Mouse (Mus musculus): ENCODE data around the gene Tk2.
"Not testable (repeated sequence)": the region's sequence is repeated elsewhere in the genome, so short reads cannot be mapped to it uniquely, and the experiment has no call there.

Tk2 gene

DNA sequence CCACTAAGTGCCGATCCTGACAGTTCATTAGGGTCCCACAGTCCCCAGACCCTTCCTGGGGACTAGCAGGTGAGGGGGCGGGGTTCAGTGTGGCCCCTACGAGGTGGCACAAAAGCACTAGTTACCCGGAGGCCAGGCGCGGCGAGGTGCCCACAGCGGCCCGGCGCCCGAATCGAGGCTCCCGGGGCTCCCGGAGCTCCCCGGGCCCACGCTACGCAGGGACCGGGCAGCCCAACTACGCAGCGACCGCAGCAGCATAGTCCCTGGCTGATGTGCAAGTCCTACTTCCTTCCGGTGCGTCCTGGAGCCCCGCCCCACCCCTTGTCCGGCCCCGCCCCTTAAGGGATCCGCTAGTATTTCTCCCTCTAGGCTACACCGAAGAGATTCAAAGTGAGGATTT, at the start of gene Tk2:
Gene Tk2 (minus strand): TSS at position 283 of the 400 bp plus-strand sequence.
- DNase-seq: peak; percentile 86

DNA sequence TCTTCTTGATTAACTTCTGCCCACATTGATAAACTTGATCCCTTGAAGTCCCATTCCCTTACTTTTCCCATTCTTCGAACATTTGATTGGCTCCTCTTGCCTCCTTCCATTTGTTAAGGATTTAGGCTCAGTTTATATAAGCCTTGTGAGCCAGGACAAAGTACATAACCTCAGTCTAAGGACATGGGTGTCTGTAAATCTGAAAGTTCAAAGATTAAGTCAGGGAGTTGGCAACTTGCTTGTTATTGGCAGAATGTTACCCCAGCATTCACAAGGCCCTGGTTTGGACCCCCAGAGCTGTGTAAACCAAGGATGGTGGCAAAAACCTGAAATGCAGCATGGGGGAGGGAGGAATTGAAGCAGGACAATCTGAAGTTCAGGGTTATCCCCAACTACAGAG, 46.0 kb upstream of the Tk2 start:
- no peak for DNase-seq

DNA sequence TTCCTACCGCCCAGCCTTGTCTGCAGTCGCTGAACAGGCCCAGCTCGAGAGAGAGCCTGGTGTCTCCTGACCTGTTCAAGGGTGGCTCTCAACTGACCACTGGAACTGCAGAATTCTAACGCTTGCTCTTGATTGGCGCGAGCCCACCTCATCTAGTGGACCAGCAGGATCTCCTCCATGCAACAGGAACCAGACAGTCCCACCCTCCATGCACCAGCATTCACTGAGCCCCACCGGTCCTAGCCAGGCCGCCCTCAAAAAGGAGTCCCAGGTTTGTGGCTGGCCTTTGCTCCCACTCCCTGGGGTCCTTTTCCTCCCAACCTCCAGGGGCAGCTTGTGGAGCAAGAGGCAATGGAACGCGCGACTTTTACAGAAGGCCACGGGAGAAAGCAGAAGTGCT, 44.7 kb upstream of the Tk2 start, which contains the start of gene Cmtm2a:
Gene Cmtm2a (minus strand): TSS at position 101 of the 400 bp plus-strand sequence.
- not testable (repeated sequence) for DNase-seq

DNA sequence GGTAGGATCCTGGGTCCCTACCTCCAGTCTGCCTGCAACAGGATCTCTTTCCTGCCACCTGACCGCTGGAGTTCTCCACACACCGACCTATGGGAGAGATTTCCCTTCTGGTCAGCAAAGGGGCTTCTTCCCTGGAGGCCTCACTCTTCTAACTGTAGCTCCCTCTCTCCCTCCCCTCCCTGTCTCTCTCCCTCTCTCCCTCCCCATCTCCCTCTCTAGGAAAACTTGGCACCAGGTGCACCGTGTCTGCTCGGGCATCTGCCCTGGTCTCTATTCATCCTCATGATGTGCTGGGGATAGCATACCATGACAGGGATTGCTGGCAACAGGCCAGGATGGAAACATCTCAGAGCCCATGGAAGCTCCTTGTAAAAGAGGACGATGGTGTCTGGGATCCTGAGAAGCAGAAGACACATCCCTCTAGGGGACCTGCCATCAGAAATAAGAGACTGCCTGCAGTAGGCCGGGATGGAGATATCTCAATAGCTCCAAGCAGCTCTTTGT, 20.6 kb upstream of the Tk2 start:
- DNase-seq: no peak

DNA sequence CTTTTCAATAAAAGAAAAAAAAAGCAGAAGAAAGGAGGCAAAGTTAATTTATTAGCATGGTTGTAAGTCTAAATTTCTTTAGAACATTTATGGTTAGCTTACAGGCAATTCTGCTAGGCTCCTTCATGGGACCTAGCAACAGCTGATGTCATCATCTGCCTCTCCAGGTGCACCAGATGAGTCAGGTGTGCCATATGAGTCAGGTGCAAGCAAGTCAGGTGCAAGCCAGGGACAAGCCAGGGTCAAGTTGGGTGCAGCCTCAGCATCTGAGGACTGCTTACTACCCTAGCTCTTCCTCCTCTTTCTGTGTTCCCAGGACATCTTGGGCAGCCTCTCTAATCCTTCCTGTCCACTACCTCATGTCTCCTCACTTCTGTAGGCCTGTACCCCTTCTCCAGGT, 20.0 kb upstream of the Tk2 start:
- DNase-seq: no peak

DNA sequence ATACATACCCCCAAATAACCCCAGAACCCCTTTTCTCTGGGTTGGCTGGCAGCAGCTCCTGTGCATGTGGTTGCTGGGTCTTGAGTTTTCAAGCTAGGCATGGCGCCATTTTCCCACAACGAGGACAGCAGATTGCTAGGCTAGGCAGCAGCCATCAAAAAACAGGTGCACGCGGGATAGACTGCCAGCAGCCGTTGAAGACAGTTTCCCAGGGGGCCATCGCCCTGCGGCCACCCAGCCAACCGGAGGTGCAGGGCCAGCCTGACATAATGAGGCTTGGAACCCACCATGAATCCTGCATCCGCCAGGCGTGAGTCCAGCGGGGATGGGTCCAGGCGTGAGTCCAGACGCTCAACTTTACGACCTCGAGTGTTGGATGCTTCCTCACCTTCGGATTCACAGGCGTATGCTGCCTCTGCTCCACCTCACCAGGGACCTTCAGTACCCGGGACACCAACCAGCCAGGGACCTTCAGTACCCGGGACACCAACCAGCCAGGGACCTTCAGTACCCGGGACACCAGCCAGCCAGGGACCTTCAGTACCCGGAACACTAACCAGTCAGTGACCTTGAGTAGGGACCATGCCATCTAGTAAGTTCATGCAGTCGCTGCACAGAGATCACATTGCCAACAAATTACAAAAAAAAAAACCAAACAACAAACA, 16.0 kb upstream of the Tk2 start:
- not testable (repeated sequence) for DNase-seq

DNA sequence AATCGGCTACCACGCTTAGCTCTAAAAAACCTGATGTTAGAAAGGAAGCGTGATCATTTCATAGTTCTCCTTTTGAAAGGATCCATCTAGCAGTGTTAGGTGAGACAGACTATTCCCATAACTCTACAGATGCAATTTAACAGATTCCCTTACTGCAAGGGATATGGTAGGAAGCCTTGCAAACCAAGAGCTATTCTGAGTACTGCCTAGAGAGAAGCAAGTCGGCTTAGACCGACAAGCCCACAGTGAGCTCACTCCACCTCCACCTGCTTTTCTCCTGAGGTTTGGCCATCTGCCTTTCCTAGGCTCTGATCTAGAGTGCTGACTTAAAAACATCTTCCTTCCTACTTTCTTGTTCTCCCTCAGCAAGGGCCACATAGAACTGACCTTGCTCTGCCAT, 13.4 kb upstream of the Tk2 start:
- not testable (repeated sequence) for DNase-seq

DNA sequence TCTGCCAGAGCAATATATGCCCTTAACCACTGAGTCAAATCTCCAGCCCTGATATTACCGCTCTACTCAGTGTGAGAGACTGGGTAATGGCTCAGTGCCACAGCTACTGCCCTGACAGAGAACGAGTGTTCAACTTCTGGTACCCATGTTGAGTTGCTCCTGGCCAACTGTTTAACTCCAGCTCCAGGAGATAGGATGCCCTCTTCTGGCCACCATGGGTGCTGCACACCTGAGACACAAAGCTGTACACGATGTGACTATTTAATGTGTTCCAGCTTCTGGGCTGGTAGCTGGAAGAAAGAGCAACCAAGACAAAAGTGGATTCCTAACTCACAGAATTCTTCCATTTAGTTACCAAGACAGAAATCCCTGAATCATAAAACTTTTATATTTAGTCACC, 4.7 kb upstream of the Tk2 start:
- DNase-seq: peak; percentile 73

DNA sequence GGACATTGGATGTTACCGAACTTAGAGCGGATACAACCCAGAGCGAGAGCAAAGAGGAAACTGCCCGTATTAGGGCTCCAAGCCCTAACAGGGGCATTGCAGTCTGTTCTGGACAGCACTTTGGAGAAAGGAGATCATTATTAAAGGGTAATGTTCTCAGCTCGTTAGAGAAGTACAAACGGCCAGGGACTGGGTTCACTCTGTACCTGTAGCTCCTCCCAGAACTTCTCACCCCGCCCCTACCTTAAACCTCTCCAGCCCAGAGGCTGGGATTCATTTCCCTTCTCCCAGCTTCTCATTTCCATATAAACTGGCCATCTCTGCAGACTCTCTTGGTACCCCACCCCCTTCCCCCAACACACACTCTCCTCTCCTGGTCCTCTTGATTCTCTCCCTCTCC, 3.1 kb upstream of the Tk2 start:
- DNase-seq: peak; percentile 35

DNA sequence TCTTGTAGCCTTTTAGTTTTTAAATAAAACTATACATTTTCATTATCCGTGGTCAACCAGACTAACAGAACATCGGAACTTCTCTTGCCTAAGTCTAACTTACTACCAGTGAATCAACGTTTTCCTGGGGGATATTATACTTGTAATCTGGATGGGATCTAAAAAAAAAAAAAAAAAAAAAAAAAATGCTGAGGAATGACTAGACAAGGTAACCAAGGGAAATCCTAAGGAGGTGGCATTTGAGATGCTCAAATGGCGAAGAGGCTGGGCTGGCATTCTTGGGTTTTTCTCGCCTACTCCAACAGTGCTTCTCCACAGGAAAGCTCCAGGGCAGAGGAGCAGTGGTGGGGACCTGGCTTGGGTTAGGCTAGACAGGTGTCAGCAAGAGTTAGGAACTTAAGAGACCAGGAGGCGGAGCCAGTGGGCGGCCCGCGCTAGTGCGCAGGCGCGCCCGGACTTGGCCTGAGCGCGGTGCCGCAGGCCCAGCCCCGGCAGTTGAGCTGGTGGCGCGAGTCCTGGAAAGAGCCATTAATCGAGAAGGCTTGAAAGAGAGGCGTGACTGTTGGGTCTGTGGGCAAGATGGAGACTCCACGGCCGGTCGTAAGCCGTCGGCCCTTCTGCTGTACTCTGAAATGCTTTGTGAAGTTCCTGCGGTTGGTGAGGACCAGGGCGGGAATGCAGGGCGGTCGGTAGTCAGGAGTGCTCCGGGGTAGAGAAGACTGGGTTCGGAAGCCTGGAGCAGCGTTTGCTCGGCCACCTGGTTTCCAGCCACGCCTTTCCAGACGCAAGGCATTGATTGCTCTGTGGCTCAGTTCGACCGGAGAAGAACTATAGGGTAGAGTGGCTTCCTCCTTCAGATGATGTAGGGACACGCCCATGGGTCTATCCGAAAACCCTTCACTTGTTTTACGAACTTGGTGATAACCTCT, 2.3 kb upstream of the Tk2 start, which contains the start of gene Cklf:
Gene Cklf (plus strand): TSS at position 423 of the 929 bp plus-strand sequence.
- peak; percentile 88 for DNase-seq

DNA sequence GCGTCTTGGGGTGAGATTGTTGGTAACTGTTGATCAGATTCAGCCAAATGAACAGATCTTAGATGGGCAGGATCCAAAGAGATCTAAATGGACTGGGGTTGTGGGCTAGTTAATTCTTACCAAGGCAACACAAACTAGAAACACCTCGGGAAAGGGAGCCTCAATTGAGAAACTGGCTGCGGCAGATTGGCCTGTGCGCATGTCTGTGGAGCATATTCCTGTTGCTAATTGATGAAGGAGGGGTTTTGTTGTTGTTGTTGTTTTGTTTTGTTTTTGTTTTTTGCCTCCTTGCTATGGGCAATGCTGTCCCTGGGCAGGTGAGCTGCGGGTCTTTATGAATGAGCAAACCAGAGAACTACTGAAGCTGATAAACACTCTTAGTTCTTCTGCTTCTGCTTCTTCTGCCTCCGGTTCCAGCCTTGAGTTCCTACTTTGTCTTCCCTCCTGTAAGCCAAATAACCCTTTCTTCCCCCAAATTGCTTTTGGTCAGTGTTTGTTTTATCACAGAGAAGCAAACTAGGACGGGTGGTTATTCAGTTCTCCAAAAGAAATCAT, 1.2 kb upstream of the Tk2 start:
- DNase-seq: no peak

DNA sequence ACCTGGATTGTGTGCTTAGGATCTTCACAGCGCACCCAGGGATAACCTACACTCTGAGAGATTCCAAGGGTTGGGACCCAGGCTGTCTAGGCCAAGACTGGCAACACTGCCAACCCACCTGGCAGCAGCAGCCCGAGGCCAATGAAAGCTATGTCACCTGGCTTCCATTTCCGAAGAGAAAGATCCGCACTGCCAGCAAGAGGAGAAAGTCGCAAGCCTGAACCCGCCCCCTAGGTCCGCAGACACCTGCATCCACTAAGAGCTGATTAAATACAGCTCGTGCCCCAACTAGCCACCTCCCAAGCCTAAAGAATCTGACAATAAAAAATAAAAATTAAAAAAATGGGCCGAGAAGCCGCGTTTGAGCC, 466 bp downstream of the Tk2 start:
- peak; percentile 51 for DNase-seq

DNA sequence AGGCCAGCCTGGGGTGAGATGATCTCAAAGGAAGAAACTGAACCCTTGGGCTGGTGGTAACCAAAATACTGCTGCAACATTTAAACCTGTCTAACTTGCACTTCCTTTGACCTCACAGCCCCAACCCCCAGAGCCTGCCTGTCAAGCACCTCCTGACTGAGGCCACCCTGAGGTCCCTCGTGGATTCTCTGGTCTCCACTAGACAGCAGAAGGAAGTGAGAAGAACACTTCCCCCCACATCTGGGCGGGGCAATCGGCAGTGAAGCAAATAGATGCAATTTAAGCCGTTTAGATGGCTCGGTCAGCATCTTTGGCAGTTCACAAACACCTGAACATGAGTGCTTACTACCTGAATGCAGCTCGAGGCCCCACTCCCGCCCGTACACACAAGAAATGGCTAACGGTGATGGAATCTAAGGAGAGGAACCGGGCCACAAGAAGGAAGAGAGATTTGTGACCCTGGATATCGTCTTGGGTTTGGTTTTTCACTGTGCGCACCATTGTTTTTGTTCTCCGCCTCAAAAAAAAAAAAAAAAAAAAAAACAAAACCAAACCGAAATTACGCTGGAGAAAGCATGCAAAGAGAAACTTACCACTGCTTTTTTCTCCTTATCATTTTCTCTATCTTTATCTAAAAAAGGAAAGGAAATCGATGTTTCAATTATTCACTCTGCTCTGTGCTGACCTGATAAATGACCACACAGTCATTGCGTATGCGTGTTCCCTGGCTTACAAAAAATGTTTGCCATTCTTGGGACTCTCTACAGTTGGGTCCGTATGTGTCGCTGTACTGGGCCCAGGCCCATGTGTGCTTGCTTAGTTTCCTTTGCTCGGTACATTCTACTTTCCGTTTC, 1.1 kb downstream of the Tk2 start:
- peak; percentile 59 for DNase-seq

DNA sequence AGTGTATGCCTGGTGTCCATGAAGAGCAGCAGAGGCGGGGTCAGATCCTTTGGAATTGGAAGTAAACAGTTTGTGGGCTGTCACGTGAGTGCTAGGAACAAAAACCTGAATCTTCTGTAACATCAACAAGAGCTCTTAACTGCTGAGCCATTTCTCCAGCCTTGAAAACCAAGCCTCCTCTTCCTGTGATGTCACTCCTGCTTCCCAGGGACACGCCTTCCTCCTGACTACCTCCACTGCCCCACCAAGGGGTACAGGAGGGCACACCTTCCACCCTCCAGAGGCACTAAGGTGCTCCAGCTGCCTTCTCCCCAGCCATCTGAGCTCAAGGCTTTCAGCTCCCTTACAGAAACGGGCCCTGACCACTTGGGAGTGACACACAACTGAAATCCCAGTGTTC, 1.7 kb downstream of the Tk2 start:
- DNase-seq: no peak

DNA sequence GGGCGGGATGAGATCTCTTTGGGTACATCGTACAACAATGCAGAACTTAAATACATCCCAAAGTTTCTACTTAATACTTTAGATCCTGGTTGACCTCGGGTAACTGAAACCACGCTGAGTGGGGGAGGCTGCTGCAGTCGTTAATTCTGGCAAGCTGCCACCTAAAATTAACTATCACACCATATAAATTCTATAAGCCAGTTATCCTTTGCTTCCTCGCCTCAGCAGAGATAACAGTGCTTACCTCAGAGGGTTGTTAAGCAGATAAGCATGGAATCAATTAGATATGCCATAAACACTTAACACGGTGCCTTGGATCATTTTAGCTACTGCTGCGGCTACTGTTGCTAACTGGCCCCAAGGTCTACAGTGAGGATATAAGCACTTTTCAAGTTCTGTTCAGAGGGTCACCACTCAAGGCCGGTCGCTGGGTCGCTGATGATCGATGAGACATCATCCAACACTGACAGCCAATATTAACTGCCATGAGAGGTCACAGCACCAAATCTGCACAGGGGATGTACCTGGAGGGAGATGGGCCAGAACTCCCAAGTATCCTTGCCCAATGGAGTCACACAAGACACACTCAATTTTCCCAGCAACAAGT, 6.2 kb downstream of the Tk2 start:
- DNase-seq: no peak

DNA sequence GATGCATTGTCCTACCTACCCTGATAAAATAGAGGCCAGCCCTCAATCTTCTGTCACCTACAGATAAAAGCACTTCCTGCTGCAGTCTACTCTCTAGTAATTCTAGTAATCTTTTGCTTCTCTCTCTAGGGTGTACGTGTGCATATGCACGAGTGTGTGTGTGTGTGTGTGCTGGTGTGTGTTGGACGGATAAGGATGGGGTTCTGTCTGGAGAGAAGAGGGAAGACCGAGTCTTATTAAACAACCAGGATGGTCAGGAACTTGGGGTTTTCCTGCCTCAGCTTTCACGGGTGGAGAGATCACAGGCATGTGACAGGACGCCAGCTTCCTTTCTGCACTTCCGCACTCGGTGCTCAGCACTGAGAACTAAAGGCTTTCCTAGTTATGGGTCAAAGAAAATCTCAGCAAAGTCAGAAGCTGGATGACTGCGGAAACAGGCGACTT, 8.9 kb downstream of the Tk2 start:
- DNase-seq: peak; percentile 46

DNA sequence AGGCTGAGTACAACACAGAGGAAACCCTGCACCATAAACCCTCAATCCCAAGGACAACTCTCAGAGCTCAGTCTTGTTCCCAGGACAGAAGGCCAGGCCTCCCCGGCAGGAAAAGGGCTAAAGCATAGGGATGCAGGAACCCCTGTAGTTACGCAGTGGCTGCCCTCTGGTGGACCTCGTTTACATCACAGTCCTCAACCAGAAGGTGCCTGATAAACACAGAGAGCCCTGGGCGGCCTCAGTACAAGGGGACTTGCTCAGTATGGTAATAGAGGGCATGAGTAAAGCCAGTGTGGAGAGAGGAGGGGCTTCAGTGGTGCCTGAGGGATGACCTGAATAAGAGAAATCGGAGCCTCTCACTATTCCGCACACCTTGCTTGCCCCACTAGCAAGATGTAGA, 13.8 kb downstream of the Tk2 start:
- DNase-seq: no peak

DNA sequence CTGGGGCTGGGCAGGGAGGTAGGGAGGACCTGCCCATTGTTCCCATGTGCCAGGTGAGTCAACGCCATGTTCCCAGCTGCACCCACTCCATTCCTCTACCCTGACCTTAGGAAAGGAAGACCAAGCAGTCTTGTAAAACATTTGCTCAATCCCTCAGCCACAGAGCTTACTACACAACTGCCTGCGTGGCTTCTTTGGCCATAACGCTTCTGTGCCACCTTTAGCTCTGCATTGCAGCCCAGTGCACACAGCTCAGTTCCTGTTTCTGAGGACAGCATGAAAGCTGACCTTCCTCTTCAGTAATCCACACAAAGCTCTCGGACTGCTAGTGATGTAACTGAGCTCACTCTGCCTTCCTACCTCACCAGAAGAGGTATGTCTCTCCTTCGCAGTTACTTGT, 15.4 kb downstream of the Tk2 start:
- DNase-seq: no peak

DNA sequence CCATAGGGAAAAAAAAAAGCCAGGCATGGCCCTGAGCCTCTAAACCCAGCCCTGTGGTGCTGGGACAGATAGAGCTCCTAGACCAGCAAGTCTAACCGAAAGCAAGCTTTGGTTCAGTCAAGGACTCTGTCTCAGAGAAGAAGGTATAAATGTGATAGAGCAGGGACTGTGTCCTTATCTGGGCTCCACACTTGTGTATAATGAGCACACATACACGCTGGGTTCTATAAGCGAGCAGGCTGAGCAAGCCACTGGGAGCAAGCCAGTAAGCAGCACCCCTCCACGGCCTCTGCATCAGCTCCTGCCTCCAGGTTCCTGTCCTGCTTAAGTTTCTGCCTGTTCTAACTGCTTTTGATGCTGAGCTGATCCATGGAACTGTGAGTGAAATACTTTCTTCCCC, 16.3 kb downstream of the Tk2 start:
- no peak for DNase-seq

DNA sequence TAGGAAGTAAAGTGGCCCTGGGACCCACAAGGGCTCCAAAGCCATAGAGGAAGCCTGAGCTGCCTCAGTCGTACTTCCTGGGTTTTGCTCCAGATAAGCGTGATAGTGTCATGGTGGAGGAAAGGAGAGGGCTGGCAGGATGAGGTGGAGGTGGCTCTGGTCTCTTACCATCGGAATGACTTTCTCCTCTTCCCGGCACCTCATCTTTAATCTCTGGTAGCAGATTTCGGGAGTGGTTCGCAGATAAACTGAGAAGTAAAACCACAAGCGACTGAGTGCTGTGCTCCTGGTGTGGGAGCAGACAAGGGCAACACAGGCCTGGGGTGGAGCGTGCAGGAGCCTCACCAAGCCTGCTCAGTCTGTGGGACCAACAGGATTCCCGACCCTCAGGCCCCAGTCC, 18.0 kb downstream of the Tk2 start:
- no peak for DNase-seq

DNA sequence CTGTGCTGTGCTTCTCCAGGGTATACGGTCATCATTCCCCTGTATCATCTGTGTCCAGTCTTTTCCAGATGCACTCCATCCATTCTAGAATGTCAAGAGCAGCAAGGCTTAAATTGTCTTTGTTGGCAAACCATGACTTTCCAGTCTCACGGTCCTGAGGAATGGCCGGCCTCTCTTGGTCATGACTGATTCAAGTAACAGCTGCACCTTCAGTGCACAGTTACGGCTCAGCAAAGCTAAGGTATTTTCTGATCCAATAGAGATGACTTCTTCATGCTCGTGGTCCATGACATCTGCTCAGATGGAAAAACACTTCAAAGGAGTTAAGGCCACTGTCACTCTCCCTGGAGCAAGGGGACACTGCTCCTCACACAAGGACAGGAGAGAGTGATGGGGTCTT, 21.3 kb downstream of the Tk2 start:
- no peak for DNase-seq

DNA sequence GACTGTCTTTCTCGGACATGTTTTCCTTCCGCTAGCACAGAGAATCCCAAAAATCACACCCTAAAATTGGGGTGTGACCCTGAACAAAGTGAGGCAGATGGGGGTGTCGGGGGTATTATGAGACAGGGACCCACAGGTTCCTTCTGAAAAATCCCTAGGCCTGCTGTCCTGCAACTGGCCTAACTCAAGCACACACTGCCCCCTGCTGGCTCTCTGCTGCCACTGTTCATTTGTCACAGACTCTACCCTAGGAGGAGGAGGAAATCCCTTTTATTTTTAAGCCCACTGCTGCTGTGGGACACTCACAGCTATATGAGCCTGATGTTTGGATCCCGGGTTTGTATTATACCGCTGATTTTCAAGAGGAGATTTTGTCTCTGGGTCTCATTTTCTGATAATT, 28.6 kb downstream of the Tk2 start:
- DNase-seq: peak; percentile 85

Data from thymus, postnatal 4 days (tissue).